Mouse (Mus musculus): ENCODE results near the gene Slc22a13.

- TF ChIP-seq CTCF (IDR thresholded peaks at IDR 0.05; ENCODE audit: low read depth) = no peak
- no peak for TF ChIP-seq EP300 (IDR thresholded peaks at IDR 0.05; ENCODE audit: low read depth)
These were observed 27.6 kb downstream of the Slc22a13 start for GRCm38 (mm10) chr9:119181241-119181728.

Data from heart, postnatal 0 days (tissue).